Mouse (Mus musculus): ENCODE measurements around the gene Ppme1. TPM values are rescaled to one million over a fixed set of nuclear protein-coding genes. Genes with fewer than 3 reads are reported as not detected.

Ppme1 gene
- total RNA-seq, 1 experiment = 31.4 TPM

GRCm38 (mm10) chr7:100316924-100317323 is 55.2 kb downstream of the Ppme1 start:
- no peaks in the 10 kb centered on the region for H3K4me1 ChIP-seq (ENCODE audit: control insufficient read depth in 2 of 2, insufficient read depth in 2 of 2, low read length in 2 of 2, poor library complexity in 1 of 2)
- no peaks in the 10 kb centered on the region for H3K36me3 ChIP-seq (ENCODE audit: control insufficient read depth, insufficient read depth, low read length, poor library complexity, severe bottlenecking)
- no peak for TF ChIP-seq ZC3H11A (IDR thresholded peaks at IDR 0.05; ENCODE audit: borderline replicate concordance, low read depth, low read length)
- no peak for TF ChIP-seq MAFK (IDR thresholded peaks at IDR 0.05; ENCODE audit: insufficient read depth, low read depth, low read length)
- no peak for TF ChIP-seq CHD2 (IDR thresholded peaks at IDR 0.05; ENCODE audit: low read depth, low read length)
- no peak for TF ChIP-seq ZNF384 (IDR thresholded peaks at IDR 0.05; ENCODE audit: low read depth, low read length)
- no peak for TF ChIP-seq HCFC1 (IDR thresholded peaks at IDR 0.05; ENCODE audit: borderline replicate concordance, insufficient read depth, low read length)
- in situ Hi-C loops (cut with MboI; ENCODE audit: low sequenced_read_pairs in 2 of 2, unreplicated experiment in 2 of 2) = no loop called here
- H3K9ac ChIP-seq (ENCODE audit: insufficient read depth, low read depth, low read length, poor library complexity, severe bottlenecking) = no peak overlapping the region
- no peak for DNase-seq (ENCODE audit: low read depth, low spot score)
- no peak overlapping the region for H3K27ac ChIP-seq (ENCODE audit: insufficient read depth, low read depth, low read length, poor library complexity, severe bottlenecking)
- H3K4me3 ChIP-seq (ENCODE audit: insufficient read depth in 1 of 2, low read depth in 1 of 2, low read length in 2 of 2, poor library complexity in 1 of 2, severe bottlenecking in 1 of 2) = no peak overlapping the region
- H3K9me3 ChIP-seq (ENCODE audit: control insufficient read depth, insufficient read depth, low read depth, low read length) = no peaks in the 10 kb centered on the region

DNA sequence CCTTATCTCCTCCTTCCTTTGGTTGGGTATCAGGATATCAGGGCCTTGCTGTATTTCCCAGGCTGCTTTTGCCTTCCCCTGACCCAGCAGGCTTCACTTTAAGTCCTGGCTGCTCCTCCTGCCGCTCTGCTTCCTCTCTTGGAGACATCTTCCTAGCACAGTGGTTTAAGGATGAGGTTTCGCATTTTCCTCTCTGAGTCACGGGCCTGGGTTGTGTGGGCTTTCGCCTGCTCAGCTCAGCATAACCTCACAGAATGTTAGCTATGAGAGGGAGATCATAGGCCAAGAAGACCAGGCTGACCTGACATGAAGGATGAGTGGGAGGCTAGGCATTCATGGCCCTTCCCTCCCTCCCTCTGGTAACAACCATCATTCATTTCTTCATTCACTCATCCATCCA is 59.4 kb downstream of the Ppme1 start:
- no peaks in the 10 kb centered on the region for H3K36me3 ChIP-seq (ENCODE audit: control insufficient read depth, insufficient read depth, low read length, poor library complexity, severe bottlenecking)
- in situ Hi-C loops (cut with MboI; ENCODE audit: low sequenced_read_pairs in 2 of 2, unreplicated experiment in 2 of 2) = no loop called here
- H3K4me3 ChIP-seq (ENCODE audit: insufficient read depth in 1 of 2, low read depth in 1 of 2, low read length in 2 of 2, poor library complexity in 1 of 2, severe bottlenecking in 1 of 2) = no peak overlapping the region
- DNase-seq (ENCODE audit: low read depth, low spot score) = no peak
- TF ChIP-seq ZNF384 (IDR thresholded peaks at IDR 0.05; ENCODE audit: low read depth, low read length) = no peak
- TF ChIP-seq HCFC1 (IDR thresholded peaks at IDR 0.05; ENCODE audit: borderline replicate concordance, insufficient read depth, low read length) = no peak
- TF ChIP-seq MAFK (IDR thresholded peaks at IDR 0.05; ENCODE audit: insufficient read depth, low read depth, low read length) = no peak
- TF ChIP-seq CHD2 (IDR thresholded peaks at IDR 0.05; ENCODE audit: low read depth, low read length) = no peak
- no peak for TF ChIP-seq ZC3H11A (IDR thresholded peaks at IDR 0.05; ENCODE audit: borderline replicate concordance, low read depth, low read length)
- no peaks in the 10 kb centered on the region for H3K4me1 ChIP-seq (ENCODE audit: control insufficient read depth in 2 of 2, insufficient read depth in 2 of 2, low read length in 2 of 2, poor library complexity in 1 of 2)
- H3K27ac ChIP-seq (ENCODE audit: insufficient read depth, low read depth, low read length, poor library complexity, severe bottlenecking) = no peak overlapping the region
- no peak overlapping the region for H3K9ac ChIP-seq (ENCODE audit: insufficient read depth, low read depth, low read length, poor library complexity, severe bottlenecking)
- no peaks in the 10 kb centered on the region for H3K9me3 ChIP-seq (ENCODE audit: control insufficient read depth, insufficient read depth, low read depth, low read length)

DNA sequence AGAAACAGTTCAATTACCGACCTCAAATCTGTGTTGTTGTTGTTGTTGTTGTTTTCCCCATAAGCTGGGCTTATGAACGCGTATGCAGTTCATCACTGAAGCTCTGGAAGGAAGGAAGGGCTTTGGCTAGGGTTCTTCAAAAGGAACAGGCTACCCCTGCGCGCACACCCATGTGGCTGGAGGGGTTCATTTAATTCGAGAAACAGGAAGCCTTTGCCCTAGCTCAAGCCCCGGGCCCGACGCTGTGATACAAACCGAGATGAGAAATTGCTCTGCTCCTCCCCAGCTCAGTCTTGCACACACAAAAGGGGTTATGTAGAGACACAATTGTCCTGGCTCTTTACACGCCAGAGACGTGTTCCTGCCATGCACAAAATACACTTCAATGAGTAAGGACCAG is 61.8 kb downstream of the Ppme1 start:
- H3K36me3 ChIP-seq (ENCODE audit: control insufficient read depth, insufficient read depth, low read length, poor library complexity, severe bottlenecking) = no peaks in the 10 kb centered on the region
- H3K9me3 ChIP-seq (ENCODE audit: control insufficient read depth, insufficient read depth, low read depth, low read length) = no peaks in the 10 kb centered on the region
- H3K4me1 ChIP-seq (ENCODE audit: control insufficient read depth in 2 of 2, insufficient read depth in 2 of 2, low read length in 2 of 2, poor library complexity in 1 of 2) = no peaks in the 10 kb centered on the region
- no peak overlapping the region for H3K9ac ChIP-seq (ENCODE audit: insufficient read depth, low read depth, low read length, poor library complexity, severe bottlenecking)
- in situ Hi-C loops (cut with MboI; ENCODE audit: low sequenced_read_pairs in 2 of 2, unreplicated experiment in 2 of 2) = no loop called here
- DNase-seq (ENCODE audit: low read depth, low spot score) = no peak
- H3K27ac ChIP-seq (ENCODE audit: insufficient read depth, low read depth, low read length, poor library complexity, severe bottlenecking) = no peak overlapping the region
- no peak overlapping the region for H3K4me3 ChIP-seq (ENCODE audit: insufficient read depth in 1 of 2, low read depth in 1 of 2, low read length in 2 of 2, poor library complexity in 1 of 2, severe bottlenecking in 1 of 2)
- TF ChIP-seq MAFK (IDR thresholded peaks at IDR 0.05; ENCODE audit: insufficient read depth, low read depth, low read length) = no peak
- TF ChIP-seq ZC3H11A (IDR thresholded peaks at IDR 0.05; ENCODE audit: borderline replicate concordance, low read depth, low read length) = no peak
- no peak for TF ChIP-seq HCFC1 (IDR thresholded peaks at IDR 0.05; ENCODE audit: borderline replicate concordance, insufficient read depth, low read length)
- TF ChIP-seq ZNF384 (IDR thresholded peaks at IDR 0.05; ENCODE audit: low read depth, low read length) = no peak
- no peak for TF ChIP-seq CHD2 (IDR thresholded peaks at IDR 0.05; ENCODE audit: low read depth, low read length)

- H3K9me3 ChIP-seq (ENCODE audit: control insufficient read depth, insufficient read depth, low read depth, low read length) = no peaks in the 10 kb centered on the region
- no peaks in the 10 kb centered on the region for H3K4me1 ChIP-seq (ENCODE audit: control insufficient read depth in 2 of 2, insufficient read depth in 2 of 2, low read length in 2 of 2, poor library complexity in 1 of 2)
- in situ Hi-C loops (cut with MboI; ENCODE audit: low sequenced_read_pairs in 2 of 2, unreplicated experiment in 2 of 2) = no loop called here
- H3K9ac ChIP-seq (ENCODE audit: insufficient read depth, low read depth, low read length, poor library complexity, severe bottlenecking) = no peak overlapping the region
- no peak overlapping the region for H3K4me3 ChIP-seq (ENCODE audit: insufficient read depth in 1 of 2, low read depth in 1 of 2, low read length in 2 of 2, poor library complexity in 1 of 2, severe bottlenecking in 1 of 2)
- TF ChIP-seq CHD2 (IDR thresholded peaks at IDR 0.05; ENCODE audit: low read depth, low read length) (no peak), MAFK (IDR thresholded peaks at IDR 0.05; ENCODE audit: insufficient read depth, low read depth, low read length) (no peak), ZNF384 (IDR thresholded peaks at IDR 0.05; ENCODE audit: low read depth, low read length) (no peak), HCFC1 (IDR thresholded peaks at IDR 0.05; ENCODE audit: borderline replicate concordance, insufficient read depth, low read length) (no peak), ZC3H11A (IDR thresholded peaks at IDR 0.05; ENCODE audit: borderline replicate concordance, low read depth, low read length) (no peak)
- no peak overlapping the region for H3K27ac ChIP-seq (ENCODE audit: insufficient read depth, low read depth, low read length, poor library complexity, severe bottlenecking)
- H3K36me3 ChIP-seq (ENCODE audit: control insufficient read depth, insufficient read depth, low read length, poor library complexity, severe bottlenecking) = no peaks in the 10 kb centered on the region
- no peak for DNase-seq (ENCODE audit: low read depth, low spot score)
Measured at GRCm38 (mm10) chr7:100309679-100310078, 62.4 kb downstream of the Ppme1 start.

GRCm38 (mm10) chr7:100309216-100309615 is 62.9 kb downstream of the Ppme1 start:
- in situ Hi-C loops (cut with MboI; ENCODE audit: low sequenced_read_pairs in 2 of 2, unreplicated experiment in 2 of 2) = no loop called here
- Histone ChIP-seq H3K27ac (ENCODE audit: insufficient read depth, low read depth, low read length, poor library complexity, severe bottlenecking) (no peak overlapping the region), H3K4me3 (ENCODE audit: insufficient read depth in 1 of 2, low read depth in 1 of 2, low read length in 2 of 2, poor library complexity in 1 of 2, severe bottlenecking in 1 of 2) (no peak overlapping the region), H3K9ac (ENCODE audit: insufficient read depth, low read depth, low read length, poor library complexity, severe bottlenecking) (no peak overlapping the region), H3K9me3 (ENCODE audit: control insufficient read depth, insufficient read depth, low read depth, low read length) (no peaks in the 10 kb centered on the region), H3K4me1 (ENCODE audit: control insufficient read depth in 2 of 2, insufficient read depth in 2 of 2, low read length in 2 of 2, poor library complexity in 1 of 2) (no peaks in the 10 kb centered on the region), H3K36me3 (ENCODE audit: control insufficient read depth, insufficient read depth, low read length, poor library complexity, severe bottlenecking) (no peaks in the 10 kb centered on the region)
- TF ChIP-seq ZNF384 (IDR thresholded peaks at IDR 0.05; ENCODE audit: low read depth, low read length) (no peak), CHD2 (IDR thresholded peaks at IDR 0.05; ENCODE audit: low read depth, low read length) (no peak), ZC3H11A (IDR thresholded peaks at IDR 0.05; ENCODE audit: borderline replicate concordance, low read depth, low read length) (no peak), HCFC1 (IDR thresholded peaks at IDR 0.05; ENCODE audit: borderline replicate concordance, insufficient read depth, low read length) (no peak), MAFK (IDR thresholded peaks at IDR 0.05; ENCODE audit: insufficient read depth, low read depth, low read length) (no peak)
- DNase-seq (ENCODE audit: low read depth, low spot score) = no peak
